Mouse (Mus musculus): ENCODE measurements at regions not wholly inside any gene's neighbourhood (a gene's known extent, or its start where the extent isn't known, plus 50 kb on each side); places are given as distances from the start of the nearest gene placed in this dataset.

GRCm38 (mm10) chr19:59784401-59785046 is 158.9 kb downstream of the Rab11fip2 start:
- DNase-seq, result no peak

GRCm38 (mm10) chr19:59831304-59831703 is 112.2 kb downstream of the Rab11fip2 start:
- no peak for DNase-seq

- DNase-seq, result no peak
These were observed 106.3 kb downstream of the Rab11fip2 start for GRCm38 (mm10) chr19:59837138-59837537.

GRCm38 (mm10) chr19:59837628-59838027 is 105.8 kb downstream of the Rab11fip2 start:
- no peak for DNase-seq

- no peak for DNase-seq
These were observed 99.2 kb downstream of the Rab11fip2 start for GRCm38 (mm10) chr19:59844270-59844669.

- no peak for DNase-seq
These were observed 96.6 kb downstream of the Rab11fip2 start for GRCm38 (mm10) chr19:59846807-59847206.

- no peak for DNase-seq
These were observed 92.8 kb downstream of the Rab11fip2 start for GRCm38 (mm10) chr19:59850696-59851095.

GRCm38 (mm10) chr19:59852011-59852738 is 91.3 kb downstream of the Rab11fip2 start:
- DNase-seq, result no peak
